Mouse (Mus musculus) lung, adult 18-20 months (tissue): ENCODE measurements around the gene Zfp961.
"Not testable (repeated sequence)": the region's sequence is repeated elsewhere in the genome, so short reads cannot be mapped to it uniquely, and the experiment has no call there.

ENCODE experiments used
- DNase-seq, 2 experiments: peaks; one replicate each; pipeline ENCODE4 v3.0.0; 2022; ENCODE audit warnings: mixed read lengths in 2 of 2

Zfp961 gene

DNA sequence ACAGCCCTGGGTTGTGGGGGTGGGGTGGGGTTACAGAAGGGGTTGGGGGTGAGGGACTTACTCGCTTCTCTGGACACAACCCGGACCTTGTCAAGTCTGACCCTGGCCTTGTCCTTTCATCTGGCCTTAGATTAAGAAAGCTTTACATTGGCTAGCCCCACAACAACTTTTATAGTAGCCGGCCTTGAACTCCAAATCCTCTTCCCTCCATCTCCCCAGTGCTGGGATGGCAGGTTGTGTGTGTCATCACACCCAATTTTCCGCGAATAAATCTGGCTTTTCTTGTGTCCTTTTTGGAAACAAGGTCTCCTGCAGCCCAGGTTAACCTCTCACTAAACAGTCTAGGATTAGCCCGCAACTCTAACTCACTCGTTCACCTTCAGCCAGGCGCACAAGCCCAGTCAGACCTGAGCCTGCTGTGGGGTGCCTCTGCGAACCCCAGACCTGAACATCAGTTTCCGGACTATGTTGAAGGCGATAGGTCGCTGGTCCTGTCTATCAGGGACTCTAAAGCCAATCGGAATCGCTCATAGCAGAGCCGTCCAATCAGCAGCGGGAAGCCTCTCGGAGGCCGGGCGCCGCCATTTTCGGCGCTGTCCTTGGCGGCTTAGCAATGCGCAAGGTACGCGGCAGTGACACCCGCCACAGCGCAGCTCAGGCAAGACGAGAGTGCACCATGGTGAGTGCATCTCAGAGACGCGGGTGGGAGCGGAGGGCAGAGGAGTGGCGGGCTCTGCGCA is at the start of gene Zfp961:
Gene Zfp961, plus strand, starts transcription at position 557 of the 740 bp plus-strand sequence.
- peak; percentile 98 for DNase-seq

GRCm38 (mm10) chr8:71903084-71903483 is 47.8 kb upstream of the Zfp961 start:
- not testable (repeated sequence) for DNase-seq

- no peak for DNase-seq
Observed at GRCm38 (mm10) chr8:71906809-71907208, 44.0 kb upstream of the Zfp961 start.

- DNase-seq: no peak
Observed at GRCm38 (mm10) chr8:71907798-71908257, 43.0 kb upstream of the Zfp961 start.

GRCm38 (mm10) chr8:71908309-71909261 is 42.3 kb upstream of the Zfp961 start, which contains the start of the genes Zfp882 and Zfp617:
Gene Zfp882 (plus strand): TSS chr8:71908608.
Gene Zfp617 (plus strand): TSS chr8:71908635.
- peak; percentile 89 to 91 for DNase-seq

DNA sequence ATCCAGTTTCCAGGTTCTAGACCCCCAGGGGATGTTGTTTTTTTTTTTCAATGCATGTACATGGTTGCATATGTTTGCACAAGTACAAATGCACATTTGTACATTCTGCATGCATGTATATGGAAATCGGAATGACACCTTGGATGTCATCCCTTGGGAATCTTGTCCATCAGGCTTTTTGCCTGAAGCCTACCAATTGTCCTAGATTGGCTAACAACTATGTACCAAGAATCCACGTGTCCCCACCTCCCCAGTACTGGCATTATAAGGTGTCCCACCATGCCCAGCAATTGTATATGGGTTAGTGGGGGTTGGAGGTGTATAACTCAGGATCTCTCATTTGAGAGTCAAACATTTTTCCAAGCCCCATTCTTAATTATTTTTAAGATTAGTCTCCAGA is 38.6 kb upstream of the Zfp961 start:
- no peak for DNase-seq

- DNase-seq: peak; percentile 97
Observed at GRCm38 (mm10) chr8:71922567-71923401, 28.1 kb upstream of the Zfp961 start.

DNA sequence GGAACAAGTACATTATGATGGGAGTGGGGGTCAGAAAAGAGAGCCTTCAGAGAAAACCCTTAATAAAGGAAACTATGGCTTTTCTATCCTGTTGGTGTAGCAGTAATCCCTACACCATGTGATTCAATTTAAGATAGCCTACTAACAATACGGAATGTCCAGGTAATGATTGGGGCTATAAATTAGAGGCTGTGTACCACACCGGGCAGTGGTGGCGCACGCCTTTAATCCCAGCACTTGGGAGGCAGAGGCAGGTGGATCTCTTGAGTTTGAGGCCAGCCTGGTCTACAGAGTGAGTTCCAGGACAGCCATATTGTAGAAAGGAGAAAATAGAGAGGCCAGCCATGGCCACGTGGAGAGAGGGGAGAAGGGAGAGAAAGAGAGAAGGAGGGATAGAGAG is 25.0 kb upstream of the Zfp961 start:
- no peak for DNase-seq

GRCm38 (mm10) chr8:71926551-71926950 is 24.3 kb upstream of the Zfp961 start:
- DNase-seq: no peak

DNA sequence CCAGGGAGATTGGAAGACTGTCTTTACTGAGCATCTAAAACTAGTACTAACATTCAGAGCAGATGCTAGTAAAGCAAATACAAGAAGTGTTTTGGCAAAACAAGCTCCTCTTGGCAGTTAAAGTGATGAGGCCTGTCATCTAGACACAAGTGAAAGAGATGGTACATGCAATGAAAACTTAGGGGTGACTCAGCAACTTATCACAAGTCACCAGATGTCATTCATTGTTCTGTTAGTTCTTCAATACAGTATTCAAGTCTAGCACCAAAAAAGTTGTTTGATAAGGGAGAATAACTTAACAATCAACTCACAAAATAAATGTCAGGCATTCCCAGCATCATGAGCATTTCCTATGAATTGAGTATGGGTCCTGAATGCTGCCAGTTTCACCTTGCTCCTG is 23.1 kb upstream of the Zfp961 start:
- no peak for DNase-seq

DNA sequence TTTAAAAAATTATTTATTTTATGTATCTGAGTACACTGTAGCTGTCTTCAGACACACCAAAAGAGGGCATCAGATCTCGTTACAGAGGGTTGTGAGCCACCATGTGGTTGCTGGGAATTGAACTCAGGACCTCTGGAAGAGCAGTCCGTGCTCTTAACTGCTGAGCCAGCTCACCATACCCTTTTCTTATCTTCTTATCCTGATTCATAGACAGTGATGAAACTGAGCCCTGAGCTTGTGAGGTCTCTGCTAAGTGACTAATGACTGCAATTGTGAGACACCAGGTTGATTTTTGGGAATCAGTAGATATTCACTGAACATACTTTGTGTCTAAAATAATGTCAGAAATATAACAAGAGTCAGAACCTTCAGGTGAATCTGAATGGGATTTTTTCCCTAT is 12.8 kb upstream of the Zfp961 start:
- DNase-seq: not testable (repeated sequence)

DNA sequence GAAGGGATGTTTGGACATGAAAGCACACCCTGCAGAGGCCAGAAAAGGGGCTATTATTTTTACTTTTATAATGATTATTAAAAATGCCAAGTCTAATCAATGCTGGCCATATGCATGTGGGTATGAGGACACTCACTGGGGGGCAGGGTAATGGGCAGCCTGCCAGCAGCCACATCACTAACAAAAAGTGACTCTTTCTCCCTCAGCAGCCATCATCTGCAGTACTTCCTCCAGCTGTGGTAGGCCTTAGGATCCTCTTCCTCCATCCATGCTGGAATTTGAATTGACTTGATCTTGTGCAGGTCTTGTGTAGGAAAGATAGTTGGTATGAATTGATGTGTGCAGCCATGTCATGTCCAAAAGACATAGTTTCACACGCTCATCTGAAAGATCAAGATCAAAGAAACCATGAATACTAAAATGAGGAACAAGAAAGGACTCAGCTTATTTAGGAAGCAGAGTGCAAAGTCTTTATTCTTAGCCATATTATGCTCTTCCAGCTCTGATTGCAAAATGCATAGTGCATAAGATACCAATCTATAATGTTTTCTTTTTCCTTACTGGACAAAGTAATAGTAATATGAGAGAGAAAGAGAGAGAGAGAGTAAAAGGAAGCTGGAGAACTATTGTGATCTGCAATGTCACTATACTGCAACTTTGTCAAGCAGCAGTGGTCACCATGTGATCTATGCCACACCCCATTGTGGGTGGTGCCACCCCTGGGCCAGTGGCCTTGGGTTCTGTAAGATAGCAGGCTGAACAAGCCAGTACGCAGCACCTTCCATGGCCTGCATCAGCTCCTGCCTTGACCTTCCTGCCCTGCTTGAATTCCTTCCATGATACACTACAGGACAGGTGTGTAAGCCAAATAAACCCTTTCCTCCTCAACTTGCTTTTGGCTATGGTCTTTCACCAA is 10.3 kb upstream of the Zfp961 start:
- peak in 1 of 2 experiments; percentile 11 for DNase-seq

DNA sequence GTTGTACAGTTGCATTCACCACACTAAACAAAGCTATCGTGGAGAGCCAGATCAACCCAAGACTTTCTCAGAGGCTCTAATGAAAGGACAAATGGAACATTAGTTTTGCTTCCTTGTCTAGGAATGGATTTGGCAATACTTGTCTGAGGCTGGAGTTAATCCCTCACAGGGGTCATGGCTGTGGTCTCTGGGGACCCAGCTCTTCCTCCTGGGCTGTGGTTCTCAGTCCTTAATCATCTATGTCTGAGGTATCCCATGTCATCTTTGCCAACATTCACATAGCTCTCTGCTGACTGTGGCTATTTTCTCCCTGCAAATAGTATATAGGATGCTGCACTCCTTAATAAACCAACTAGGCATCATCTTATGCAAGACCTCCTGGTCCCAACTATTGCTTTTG is 9.1 kb upstream of the Zfp961 start:
- no peak for DNase-seq

DNA sequence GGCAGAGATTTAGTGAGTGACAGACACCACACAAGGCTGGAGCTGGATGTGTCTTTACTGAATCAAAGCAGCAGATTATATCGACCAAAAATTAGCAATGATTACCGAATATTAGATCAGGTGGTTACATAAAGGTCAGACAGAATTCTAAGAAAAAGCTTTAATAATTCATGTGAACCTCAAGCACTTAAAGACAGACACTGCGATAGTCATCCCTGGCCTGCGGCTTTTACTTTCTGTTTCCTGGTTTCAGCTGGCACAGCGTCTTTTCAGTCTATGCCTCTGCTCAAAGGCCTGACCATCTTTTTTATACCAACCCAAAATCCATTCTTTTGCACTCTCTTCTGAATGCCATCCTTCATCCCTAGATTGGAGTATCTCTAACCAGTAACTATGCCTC is 2.2 kb upstream of the Zfp961 start:
- DNase-seq: no peak

- DNase-seq: no peak
Observed at GRCm38 (mm10) chr8:71951436-71952161, 761 bp downstream of the Zfp961 start.

- no peak for DNase-seq
Observed at GRCm38 (mm10) chr8:71952489-71952888, 1.7 kb downstream of the Zfp961 start.

GRCm38 (mm10) chr8:71952961-71953700 is 2.3 kb downstream of the Zfp961 start:
- not testable (repeated sequence) for DNase-seq

DNA sequence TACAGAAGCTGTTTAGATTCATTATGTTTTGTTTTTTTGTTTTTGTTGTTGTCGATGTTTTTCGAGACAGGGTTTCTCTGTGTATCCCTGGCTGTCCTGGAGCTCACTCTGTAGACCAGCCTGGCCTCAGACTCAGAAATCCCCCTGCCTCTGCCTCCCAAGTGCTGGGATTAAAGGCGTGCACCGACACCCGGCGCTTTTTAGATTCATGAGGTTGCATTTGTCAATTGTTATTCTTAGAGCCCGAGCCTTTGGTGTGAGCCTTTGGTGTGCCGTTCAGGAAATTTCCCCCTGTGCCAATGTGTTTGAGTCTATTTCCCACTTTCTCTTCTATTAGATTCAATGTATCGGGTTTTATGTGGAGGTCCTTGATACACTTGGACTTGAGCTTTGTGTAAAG is 3.8 kb downstream of the Zfp961 start:
- DNase-seq: no peak

- DNase-seq: no peak
Observed at GRCm38 (mm10) chr8:71960483-71960882, 9.6 kb downstream of the Zfp961 start.

- DNase-seq: no peak
Observed at GRCm38 (mm10) chr8:71961796-71962195, 11.0 kb downstream of the Zfp961 start.
